Mouse (Mus musculus): ENCODE data around the gene Coq5. TPM values are rescaled to one million over a fixed set of nuclear protein-coding genes. Genes with fewer than 3 reads are reported as not detected.

Coq5 gene
- polyA plus RNA-seq (2012; ENCODE audit: insufficient read depth, insufficient read length, missing spikeins), result 95.7 and 103 TPM in 2 replicates

DNA sequence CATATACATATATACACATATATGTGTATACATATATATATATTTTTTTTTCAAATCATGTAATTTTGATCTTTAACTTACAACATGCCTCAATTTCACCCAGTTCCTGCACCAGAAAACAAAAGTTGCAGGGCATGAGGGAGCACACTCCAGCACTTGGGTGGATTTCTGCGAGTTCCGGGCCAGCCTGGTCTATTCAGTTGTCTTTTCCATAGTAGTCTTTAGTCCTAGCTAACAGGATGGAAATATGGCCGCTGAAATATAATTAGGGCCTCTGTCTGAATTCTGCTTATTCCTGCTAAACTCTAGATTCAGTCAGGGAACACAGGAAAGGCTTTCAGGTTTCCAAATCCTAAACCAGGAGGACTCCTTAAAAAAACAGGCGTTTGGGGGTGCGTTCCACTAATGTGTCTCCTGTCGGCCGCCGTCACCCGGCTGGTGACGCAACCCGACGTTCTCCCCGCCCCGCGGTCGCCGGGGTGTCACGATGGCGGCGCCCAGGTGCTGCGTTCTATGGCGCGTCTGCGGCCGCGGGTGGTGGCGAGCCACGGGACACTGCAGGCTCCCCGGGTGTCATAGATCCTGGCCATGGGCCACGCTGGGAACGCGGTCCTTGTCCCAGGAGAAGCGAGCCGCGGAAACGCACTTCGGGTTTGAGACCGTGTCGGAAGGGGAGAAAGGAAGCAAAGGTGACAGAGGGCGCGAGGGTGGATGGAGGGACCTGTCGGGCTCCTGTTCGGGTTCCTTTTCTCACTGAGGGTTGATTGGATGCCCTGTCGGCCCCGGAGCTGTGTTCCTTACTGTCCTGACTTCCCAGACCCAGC lies at the start of gene Coq5:
Coq5 (plus strand) TSS at position 441 of the 824 bp plus-strand sequence.
- Histone ChIP-seq H3K4me3 (ENCODE audit: insufficient read depth, low read depth, low read length) (peak within 1 kb of the TSS; percentile 90), H3K4me1 (ENCODE audit: control insufficient read depth, insufficient read depth, insufficient read length, low read length) (no peaks in the 10 kb centered on the region), H3K27ac (replicated peaks; ENCODE audit: low read depth, low read length) (peak within 1 kb of the TSS; percentile 90)

DNA sequence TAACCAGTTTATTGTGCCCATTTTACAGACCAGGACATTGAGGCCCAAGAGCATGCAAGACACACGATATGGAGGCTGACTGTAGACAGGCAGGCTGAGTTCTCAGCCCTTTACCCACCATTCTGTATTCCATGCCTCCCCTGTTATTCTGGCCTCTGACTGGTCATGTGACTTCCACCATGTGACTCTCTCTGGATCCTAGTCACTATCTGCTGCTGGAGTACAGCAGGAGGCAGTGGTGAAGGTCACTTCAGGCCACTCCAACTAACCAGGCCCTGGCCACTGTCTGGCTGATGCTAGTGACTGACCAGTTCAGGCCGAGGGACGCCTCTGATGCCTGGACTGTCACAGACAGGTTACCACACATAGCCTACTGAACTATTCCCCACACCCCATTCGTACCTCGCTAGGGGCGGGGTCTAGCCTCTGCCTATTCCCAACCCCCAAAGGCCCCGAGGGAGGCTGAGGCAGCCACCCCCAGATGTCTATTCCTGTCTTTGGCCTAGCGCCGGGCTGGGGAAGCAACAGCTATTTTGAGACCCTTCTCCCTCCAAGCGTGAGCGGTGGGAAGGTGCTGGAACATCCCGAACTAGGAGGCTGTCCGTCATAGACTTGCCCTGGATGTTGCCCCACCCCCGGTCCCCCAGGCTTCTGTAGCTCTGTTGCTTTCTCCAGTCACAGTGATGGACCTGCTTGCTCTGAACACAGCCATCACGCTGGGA lies 48.5 kb upstream of the Coq5 start:
- H3K4me3 ChIP-seq (ENCODE audit: insufficient read depth, low read depth, low read length), result no peak overlapping the region

DNA sequence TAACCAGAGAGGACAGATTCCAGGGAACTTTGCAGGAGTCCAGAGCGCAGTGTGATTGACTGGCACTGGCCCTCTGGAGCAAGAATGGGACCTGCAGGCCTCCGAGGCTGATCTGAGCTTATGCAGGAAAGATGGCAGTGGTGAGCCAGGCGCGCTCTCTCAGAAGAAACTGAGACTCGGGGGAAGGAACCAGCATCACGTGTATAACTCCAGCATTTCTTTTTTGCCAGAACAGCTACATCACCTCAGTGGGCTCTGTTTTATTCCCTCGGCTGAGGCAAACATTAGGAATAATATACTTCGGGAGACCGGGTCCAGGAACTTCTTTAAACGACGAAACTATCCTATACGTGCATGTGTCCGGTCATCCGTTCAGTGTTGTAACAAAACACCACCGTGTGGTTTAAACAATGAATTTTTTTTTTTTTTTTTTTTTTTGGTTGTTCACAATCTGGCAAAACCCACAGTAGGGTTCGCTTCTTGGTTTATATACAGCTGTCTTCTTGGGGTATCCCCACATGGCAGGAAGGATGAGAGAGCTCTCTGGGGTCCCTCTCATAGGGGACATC lies 47.8 kb upstream of the Coq5 start:
- Histone ChIP-seq H3K4me3 (ENCODE audit: insufficient read depth, low read depth, low read length) (no peak overlapping the region), H3K27ac (replicated peaks; ENCODE audit: low read depth, low read length) (no peak overlapping the region), H3K4me1 (ENCODE audit: control insufficient read depth, insufficient read depth, insufficient read length, low read length) (no peaks in the 10 kb centered on the region)

More for the DNA sequence above, 48.5 kb upstream of the Coq5 start:
- Histone ChIP-seq H3K27ac (replicated peaks; ENCODE audit: low read depth, low read length) (no peak overlapping the region), H3K4me1 (ENCODE audit: control insufficient read depth, insufficient read depth, insufficient read length, low read length) (no peaks in the 10 kb centered on the region)

DNA sequence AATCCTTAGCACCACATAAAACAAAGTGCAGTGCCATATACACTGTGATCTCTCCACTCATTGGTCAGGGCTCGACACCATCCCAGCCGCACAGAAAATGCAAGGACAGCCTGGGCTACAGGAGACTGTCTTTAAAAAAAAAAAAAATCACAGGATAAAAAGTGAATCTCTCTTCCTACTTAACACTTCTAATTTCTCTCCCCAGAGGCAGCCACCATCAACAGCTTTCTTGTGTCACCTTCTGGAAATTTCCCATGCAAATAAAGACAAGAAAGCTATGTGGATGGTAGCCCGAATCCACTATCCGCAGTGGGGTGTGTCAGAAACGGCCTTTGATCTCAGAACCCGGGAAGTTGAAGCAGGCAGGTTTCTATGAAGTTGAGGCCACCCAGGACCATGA lies 47.0 kb upstream of the Coq5 start:
- H3K27ac ChIP-seq (replicated peaks; ENCODE audit: low read depth, low read length), result no peak overlapping the region
- no peak overlapping the region for H3K4me3 ChIP-seq (ENCODE audit: insufficient read depth, low read depth, low read length)

DNA sequence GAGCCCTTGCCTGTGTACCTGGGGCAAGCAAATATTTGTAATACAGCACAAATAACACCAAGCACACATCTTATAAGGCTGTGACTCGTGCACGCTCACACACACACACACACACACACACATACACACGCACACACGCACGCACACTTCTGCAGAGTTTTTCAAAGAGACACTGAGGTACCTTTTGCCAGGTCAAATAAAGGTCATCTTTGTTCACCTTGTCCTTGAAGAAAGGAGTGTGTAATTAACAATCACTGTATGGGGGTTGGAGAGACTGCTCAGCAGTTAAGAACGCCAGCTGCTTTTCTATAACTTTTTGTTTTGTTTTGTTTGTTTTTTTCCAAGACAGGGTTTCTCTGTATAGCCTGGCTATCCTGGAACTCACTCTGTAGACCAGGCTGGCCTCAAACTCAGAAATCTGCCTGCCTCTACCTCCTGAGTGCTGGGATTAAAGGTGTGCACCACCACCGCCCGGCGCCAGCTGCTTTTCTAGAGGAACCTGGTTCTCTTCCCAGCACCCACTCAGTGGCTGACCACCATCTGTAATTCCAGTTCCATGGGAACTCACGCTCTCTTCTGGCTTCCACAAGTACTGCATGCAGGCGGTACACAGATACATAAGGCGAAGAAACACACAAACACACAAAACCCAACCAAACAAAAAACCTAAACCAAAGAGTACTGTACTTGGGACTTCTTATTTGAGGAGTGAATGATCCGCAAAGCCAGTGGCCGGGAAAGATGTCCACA lies 46.3 kb upstream of the Coq5 start:
- H3K4me1 ChIP-seq (ENCODE audit: control insufficient read depth, insufficient read depth, insufficient read length, low read length), result no peaks in the 10 kb centered on the region
- H3K27ac ChIP-seq (replicated peaks; ENCODE audit: low read depth, low read length), result no peak overlapping the region
- no peak overlapping the region for H3K4me3 ChIP-seq (ENCODE audit: insufficient read depth, low read depth, low read length)

More for the DNA sequence above, 47.0 kb upstream of the Coq5 start:
- H3K4me1 ChIP-seq (ENCODE audit: control insufficient read depth, insufficient read depth, insufficient read length, low read length), result no peaks in the 10 kb centered on the region

DNA sequence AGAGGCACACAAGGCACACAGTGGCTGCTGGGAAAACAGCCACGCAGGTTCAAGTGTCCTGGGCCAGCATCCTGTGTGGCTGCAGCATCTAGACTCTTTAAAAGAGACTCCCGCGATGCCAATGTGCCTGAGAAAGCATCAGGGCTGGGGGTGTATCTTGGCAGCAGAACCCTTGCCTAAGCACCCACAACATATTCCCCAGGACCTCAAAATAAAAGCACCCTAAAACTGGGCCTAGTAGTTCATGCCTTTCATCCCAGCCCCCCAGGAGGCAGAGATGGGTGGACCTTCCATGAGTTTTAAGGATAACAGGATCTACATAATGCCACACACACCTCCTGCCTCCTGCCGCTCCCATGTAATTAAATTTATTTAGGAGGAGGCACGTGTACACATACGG lies 44.9 kb upstream of the Coq5 start:
- H3K4me1 ChIP-seq (ENCODE audit: control insufficient read depth, insufficient read depth, insufficient read length, low read length), result peaks cover 4% of the 10 kb centered on the region; the same call in 1 of the 2 replicates
- H3K4me3 ChIP-seq (ENCODE audit: insufficient read depth, low read depth, low read length), result no peak overlapping the region
- no peak overlapping the region for H3K27ac ChIP-seq (replicated peaks; ENCODE audit: low read depth, low read length)

DNA sequence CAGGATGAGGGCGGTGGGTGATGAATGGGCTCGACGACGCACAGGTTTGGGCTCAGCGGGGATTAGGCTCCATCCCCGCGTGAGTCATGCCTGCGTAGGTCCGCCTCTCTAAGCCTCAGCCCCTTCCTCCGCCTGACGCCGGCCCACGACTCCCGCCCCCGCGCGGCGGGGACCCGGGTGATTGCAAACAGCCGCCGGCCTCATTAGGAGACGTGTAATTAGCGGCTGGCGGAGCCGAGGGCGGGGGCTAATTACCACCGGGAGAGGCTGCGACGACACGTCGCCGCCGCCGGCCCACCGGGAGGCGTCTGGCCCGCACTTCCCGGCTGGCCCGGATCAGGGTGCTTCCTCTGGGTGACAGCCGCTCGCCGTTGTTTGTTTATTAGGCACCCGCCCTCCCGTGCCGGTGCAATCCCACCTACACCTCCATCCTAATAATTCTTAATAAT lies 44.1 kb upstream of the Coq5 start:
- Histone ChIP-seq H3K4me3 (ENCODE audit: insufficient read depth, low read depth, low read length) (peak overlapping the region; percentile 61), H3K4me1 (ENCODE audit: control insufficient read depth, insufficient read depth, insufficient read length, low read length) (peaks cover 4% of the 10 kb centered on the region; the same call in 1 of the 2 replicates), H3K27ac (replicated peaks; ENCODE audit: low read depth, low read length) (peak overlapping the region; percentile 58)

DNA sequence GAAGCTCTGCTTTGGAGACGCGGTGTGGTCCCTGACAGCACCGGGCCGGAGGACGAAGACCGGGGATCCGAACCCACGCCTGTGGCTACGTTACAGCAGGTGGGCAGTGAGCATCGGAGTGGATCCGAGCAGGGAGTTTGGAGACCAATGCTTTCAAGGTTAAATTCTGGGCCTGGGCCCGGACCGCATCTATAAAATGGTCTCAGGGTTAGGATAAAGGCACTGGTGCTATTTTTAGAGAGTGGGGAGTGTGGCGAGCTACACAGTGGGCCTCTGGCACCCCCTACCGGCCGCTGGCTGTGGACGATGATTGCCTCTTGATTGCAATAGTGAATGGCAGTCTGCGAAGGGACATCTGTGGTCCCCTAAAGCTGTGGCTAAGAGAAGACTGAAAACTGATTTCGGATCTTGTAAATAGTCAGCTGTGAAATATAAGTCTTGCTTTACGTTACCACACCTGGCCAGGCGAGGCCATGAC lies 43.6 kb upstream of the Coq5 start, which contains the start of gene Pop5:
Pop5 (plus strand) TSS at position 51 of the 478 bp plus-strand sequence.
- peak within 1 kb of the TSS; percentile 58 for H3K27ac ChIP-seq (replicated peaks; ENCODE audit: low read depth, low read length)
- H3K4me1 ChIP-seq (ENCODE audit: control insufficient read depth, insufficient read depth, insufficient read length, low read length), result peaks cover 4% of the 10 kb centered on the region; the same call in 1 of the 2 replicates
- H3K4me3 ChIP-seq (ENCODE audit: insufficient read depth, low read depth, low read length), result peak within 1 kb of the TSS; percentile 61

DNA sequence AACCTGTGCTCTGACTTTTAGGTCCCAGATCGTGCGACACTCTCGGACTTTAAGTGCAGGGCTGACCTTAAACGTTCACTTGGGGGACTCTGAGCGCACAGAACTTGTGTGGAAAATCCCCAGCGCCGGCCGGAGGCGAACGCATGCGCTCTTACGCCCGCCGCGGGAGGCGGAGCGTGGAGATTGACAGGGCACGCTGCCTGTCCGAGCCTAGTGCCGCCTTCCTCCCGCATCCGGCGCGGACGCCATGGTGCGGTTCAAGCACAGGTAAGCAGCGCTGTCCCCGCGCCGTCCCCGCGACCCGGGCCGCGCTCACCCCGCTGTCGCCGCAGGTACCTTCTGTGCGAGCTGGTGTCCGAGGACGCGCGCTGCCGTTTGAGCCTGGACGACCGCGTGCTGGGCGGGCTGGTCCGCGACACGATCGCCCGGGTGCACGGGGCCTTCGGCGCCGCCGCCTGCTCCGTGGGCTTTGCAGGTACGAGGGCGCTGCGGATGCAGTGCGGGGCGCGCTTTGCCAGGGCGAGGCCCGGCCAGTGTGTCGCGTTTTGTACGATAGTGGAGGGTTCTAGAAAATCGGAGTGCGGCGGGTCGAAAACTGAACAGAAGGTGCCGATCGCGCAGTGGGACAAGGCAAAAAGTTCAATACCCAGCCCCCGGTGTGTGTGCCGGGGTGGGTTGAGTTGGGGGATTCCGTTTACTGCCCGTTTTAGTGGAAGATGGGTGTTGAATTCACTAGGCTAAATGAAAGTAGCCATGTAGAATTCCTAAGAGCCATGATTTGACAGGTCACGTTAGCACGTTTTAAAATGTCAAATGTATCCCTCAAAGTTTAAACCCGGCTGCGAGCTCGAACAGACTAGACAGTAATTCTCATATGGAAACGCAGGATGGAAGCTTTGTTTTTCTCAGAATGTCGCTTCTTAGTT lies 41.4 kb upstream of the Coq5 start:
- peaks cover 4% of the 10 kb centered on the region; the same call in 1 of the 2 replicates for H3K4me1 ChIP-seq (ENCODE audit: control insufficient read depth, insufficient read depth, insufficient read length, low read length)
- H3K4me3 ChIP-seq (ENCODE audit: insufficient read depth, low read depth, low read length), result peak overlapping the region; percentile 92
- peak overlapping the region; percentile 92 for H3K27ac ChIP-seq (replicated peaks; ENCODE audit: low read depth, low read length)

DNA sequence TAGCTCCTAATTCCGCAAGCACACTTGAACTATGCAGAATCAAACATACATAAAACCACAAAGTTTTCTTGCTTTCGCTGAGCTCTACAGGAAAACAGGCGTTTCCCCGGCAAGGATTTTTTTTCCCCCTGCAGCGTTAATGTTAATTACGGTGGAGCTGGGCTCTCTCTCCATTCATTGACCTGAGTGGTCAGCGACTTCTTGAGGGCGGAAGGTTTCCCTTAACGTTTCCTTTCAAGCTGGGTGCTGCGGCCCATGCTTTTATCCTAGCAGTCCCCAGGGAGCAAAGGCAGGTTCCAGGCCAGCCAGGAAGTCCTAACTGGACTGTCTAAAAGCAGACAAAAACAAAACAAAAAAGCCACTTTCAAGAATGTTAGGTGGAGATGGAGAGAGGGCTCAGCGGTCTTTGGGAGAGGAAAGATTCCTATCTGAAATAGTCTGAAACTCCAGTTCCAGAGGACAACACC lies 40.7 kb upstream of the Coq5 start:
- H3K4me3 ChIP-seq (ENCODE audit: insufficient read depth, low read depth, low read length), result peak overlapping the region; percentile 92
- H3K4me1 ChIP-seq (ENCODE audit: control insufficient read depth, insufficient read depth, insufficient read length, low read length), result peaks cover 4% of the 10 kb centered on the region; the same call in 1 of the 2 replicates
- no peak overlapping the region for H3K27ac ChIP-seq (replicated peaks; ENCODE audit: low read depth, low read length)

DNA sequence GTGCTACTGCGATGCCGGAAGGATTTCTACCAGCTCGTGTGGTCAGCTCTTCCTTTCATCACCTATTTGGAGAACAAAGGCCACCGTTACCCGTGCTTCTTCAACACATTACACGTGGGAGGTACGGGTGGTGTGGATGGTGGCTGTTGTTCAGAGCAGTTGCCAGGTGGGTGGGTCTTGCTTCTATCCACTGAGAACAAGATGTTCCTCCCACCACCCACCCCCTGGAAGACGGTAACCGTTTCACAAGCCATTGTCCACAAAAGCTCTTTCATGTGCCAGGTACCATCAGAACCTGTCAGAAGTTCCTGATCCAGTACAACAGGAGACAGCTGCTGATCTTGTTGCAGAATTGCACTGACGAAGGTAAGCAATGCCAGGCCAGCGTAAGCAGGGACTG lies 39.3 kb upstream of the Coq5 start:
- peaks cover 4% of the 10 kb centered on the region; the same call in 1 of the 2 replicates for H3K4me1 ChIP-seq (ENCODE audit: control insufficient read depth, insufficient read depth, insufficient read length, low read length)
- H3K27ac ChIP-seq (replicated peaks; ENCODE audit: low read depth, low read length), result no peak overlapping the region

DNA sequence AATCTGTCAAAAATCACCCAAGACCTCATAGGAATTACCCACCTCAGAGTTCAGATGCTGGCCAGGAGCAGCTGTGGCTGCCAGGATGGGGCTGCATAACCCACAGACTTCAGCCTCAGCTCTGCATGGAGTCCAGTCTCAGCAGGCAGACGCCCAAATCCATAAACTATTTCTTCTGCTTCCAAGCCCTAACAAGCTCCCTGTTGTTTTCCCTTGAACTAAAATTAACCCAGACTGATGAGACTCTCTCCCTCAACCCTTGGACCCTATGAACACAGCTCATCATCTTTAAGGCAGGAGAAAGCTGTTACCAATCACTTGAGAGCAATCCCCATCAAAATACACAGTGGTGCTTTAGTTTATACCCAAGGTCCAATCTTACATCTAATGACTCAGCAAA lies 24.0 kb upstream of the Coq5 start:
- no peaks in the 10 kb centered on the region for H3K4me1 ChIP-seq (ENCODE audit: control insufficient read depth, insufficient read depth, insufficient read length, low read length)
- H3K27ac ChIP-seq (replicated peaks; ENCODE audit: low read depth, low read length), result no peak overlapping the region
- no peak overlapping the region for H3K4me3 ChIP-seq (ENCODE audit: insufficient read depth, low read depth, low read length)

More for the DNA sequence above, 39.3 kb upstream of the Coq5 start:
- H3K4me3 ChIP-seq (ENCODE audit: insufficient read depth, low read depth, low read length), result no peak overlapping the region

DNA sequence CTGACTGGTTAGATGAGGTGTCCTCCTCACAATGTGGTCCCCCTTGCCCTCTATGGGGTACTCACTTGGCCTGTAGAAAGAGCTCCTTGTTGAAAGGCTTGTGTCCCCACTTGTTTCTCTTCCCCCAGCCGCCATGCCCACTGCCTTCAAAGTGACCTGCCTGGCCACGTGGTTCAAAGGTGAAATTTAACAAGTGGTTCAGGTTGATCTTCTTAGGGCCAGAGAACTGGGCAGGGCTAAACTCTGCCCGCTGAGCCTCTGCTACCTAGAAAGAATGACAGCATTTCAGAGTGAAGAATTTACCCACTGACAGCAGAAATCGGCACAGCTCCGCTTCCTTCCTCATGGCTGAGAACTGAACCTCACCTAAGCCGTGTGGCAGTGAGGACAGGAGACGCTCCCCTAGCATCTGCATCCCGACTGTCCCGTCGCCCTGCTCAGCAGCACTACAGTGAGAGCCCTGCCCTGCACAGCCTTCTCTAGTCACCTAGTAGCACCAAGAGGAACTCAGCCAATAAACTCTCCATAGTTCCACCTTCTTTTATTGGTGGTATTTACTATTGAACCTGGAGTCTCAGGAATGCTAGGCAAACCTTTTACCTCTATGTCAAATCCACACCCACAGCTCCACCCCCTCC lies 22.4 kb upstream of the Coq5 start:
- H3K4me3 ChIP-seq (ENCODE audit: insufficient read depth, low read depth, low read length), result no peak overlapping the region
- H3K4me1 ChIP-seq (ENCODE audit: control insufficient read depth, insufficient read depth, insufficient read length, low read length), result 0 out of 2 replicates have a peak, but pooled peaks cover 2% of the 10 kb centered on the region
- no peak overlapping the region for H3K27ac ChIP-seq (replicated peaks; ENCODE audit: low read depth, low read length)

All from brown adipose tissue, adult 24 weeks (tissue).